Mouse (Mus musculus) neural tube, embryonic 10.5 days (tissue): ENCODE data around the gene Rimkla.

ENCODE experiments used
- DNase-seq: peaks from one replicate; pipeline ENCODE4 v3.0.0-alpha.2; 2017; ENCODE audit warnings: low spot score; ENCODE audit errors: extremely low spot score

Gene Rimkla

GRCm38 (mm10) chr4:119417894-119418293, 74.5 kb downstream of the Rimkla start:
- DNase-seq, result no peak

GRCm38 (mm10) chr4:119417270-119417669, 75.2 kb downstream of the Rimkla start:
- no peak for DNase-seq
